In the genomic region with DNA sequence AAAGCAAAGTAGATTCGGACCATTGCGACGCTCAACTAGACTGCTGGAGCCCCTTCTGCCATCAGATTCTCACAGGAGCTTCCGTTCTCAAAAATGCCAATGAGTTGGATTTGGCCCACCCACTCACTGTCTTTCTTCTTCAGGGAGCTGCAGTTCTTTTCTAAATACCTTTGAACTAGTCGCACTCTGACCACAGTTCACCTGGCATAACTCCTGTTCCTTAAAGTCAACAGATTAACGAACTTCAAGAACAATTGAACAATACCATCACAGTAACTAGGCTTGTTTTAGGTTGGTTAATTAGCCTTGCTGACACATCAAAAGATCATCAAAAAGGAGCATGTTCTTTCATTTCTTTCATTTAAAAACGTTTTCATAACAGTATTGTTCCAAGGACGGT, we compare ENCODE assay signal across 30 mouse cellular contexts.
"Had no signal": no experiment of that assay in that cellular context is flagged by ENCODE, and none has a peak within 500 bp of the region (broad histone marks: within the 10 kb centered on the region; RNA-seq: fewer than 3 reads in every experiment).

No protein-coding gene starts in this region.

- H3K4me2 ChIP-seq: embryonic facial prominence, embryonic 12.5 days; embryonic facial prominence, embryonic 13.5 days; embryonic facial prominence, embryonic 15.5 days; forebrain, embryonic 12.5 days; forebrain, embryonic 13.5 days; forebrain, embryonic 15.5 days had no signal

- H3K36me3 ChIP-seq: embryonic facial prominence, embryonic 10.5 days; embryonic facial prominence, embryonic 12.5 days; embryonic facial prominence, embryonic 13.5 days; embryonic facial prominence, embryonic 15.5 days; forebrain, embryonic 10.5 days; forebrain, embryonic 12.5 days; forebrain, embryonic 15.5 days had no signal

- H3K9ac ChIP-seq: embryonic facial prominence, embryonic 12.5 days; embryonic facial prominence, embryonic 13.5 days; embryonic facial prominence, embryonic 15.5 days; forebrain, embryonic 12.5 days; forebrain, embryonic 13.5 days; forebrain, embryonic 15.5 days; forebrain, postnatal 0 days had no signal

- H3K4me1 ChIP-seq: embryonic facial prominence, embryonic 10.5 days; embryonic facial prominence, embryonic 12.5 days had no signal

- ATAC-seq: forebrain, embryonic 13.5 days; forebrain, embryonic 14.5 days; forebrain, embryonic 15.5 days; forebrain, embryonic 16.5 days; forebrain, postnatal 0 days had no signal

- H3K4me3 ChIP-seq: embryonic facial prominence, embryonic 10.5 days; embryonic facial prominence, embryonic 12.5 days; embryonic facial prominence, embryonic 13.5 days; embryonic facial prominence, embryonic 15.5 days; erythroblast, embryonic 14.5 days; forebrain, embryonic 10.5 days; forebrain, embryonic 12.5 days; forebrain, embryonic 13.5 days; forebrain, embryonic 15.5 days; gastrocnemius, adult 2 months; heart, adult 2 months had no signal

- H3K27me3 ChIP-seq: embryonic facial prominence, embryonic 12.5 days; embryonic facial prominence, embryonic 13.5 days; embryonic facial prominence, embryonic 15.5 days; forebrain, embryonic 12.5 days; forebrain, embryonic 13.5 days; forebrain, embryonic 15.5 days had no signal

- DNase-seq: cerebellum, adult 18-20 months; cerebellum, adult 2 months; cerebellum, adult 8-10 months; cerebellum, adult 9-10 months; cerebellum, adult 9-11 months; cerebellum, postnatal 10 days; cerebellum, postnatal 14 days; cerebellum, postnatal 25 days; cerebellum, postnatal 36 days; embryo, embryonic 11 days; forebrain, postnatal 0 days; gastrocnemius, adult 2 months; gastrocnemius, postnatal 10 days; gastrocnemius, postnatal 14 days; gastrocnemius, postnatal 25 days; gastrocnemius, postnatal 36 days; heart, adult 11 months; heart, adult 18-20 months; heart, adult 2 months had no signal

- H3K9me3 ChIP-seq: embryonic facial prominence, embryonic 10.5 days; embryonic facial prominence, embryonic 12.5 days; embryonic facial prominence, embryonic 13.5 days; embryonic facial prominence, embryonic 15.5 days; forebrain, embryonic 10.5 days; forebrain, embryonic 12.5 days; forebrain, embryonic 13.5 days; forebrain, embryonic 15.5 days had no signal

- H3K27ac ChIP-seq: embryonic facial prominence, embryonic 10.5 days; embryonic facial prominence, embryonic 12.5 days; embryonic facial prominence, embryonic 13.5 days; embryonic facial prominence, embryonic 15.5 days; forebrain, embryonic 10.5 days; forebrain, embryonic 12.5 days; forebrain, embryonic 13.5 days; forebrain, embryonic 15.5 days; gastrocnemius, adult 2 months; heart, adult 2 months had no signal
